Mouse (Mus musculus): ENCODE results near the gene Rps6kb1.

GRCm38 (mm10) chr11:86581943-86582542, 37.4 kb upstream of the Rps6kb1 start:
- TF ChIP-seq MYOG (IDR thresholded peaks at IDR 0.05; ENCODE audit: control insufficient read depth, extremely low read depth, insufficient read length) (no peak), CEBPB (IDR thresholded peaks at IDR 0.05; ENCODE audit: low read depth) (no peak), MYOD1 (IDR thresholded peaks at IDR 0.05; ENCODE audit: control insufficient read depth, insufficient read length, low read depth) (no peak), CTCF (IDR thresholded peaks at IDR 0.05; ENCODE audit: control insufficient read depth, insufficient read depth, insufficient read length) (no peak), FOSL1 (IDR thresholded peaks at IDR 0.05; ENCODE audit: insufficient read depth, low read length, poor library complexity, severe bottlenecking) (no peak), USF1 (IDR thresholded peaks at IDR 0.05; ENCODE audit: low read depth) (peak; percentile 43), MAX (IDR thresholded peaks at IDR 0.05) (peak; percentile 16)
